In genomic region chr7:28298837-28299625, GRCm38 (mm10) we compare ENCODE assay signal across 8 mouse cellular contexts. TPM values are rescaled to one million over a fixed set of nuclear protein-coding genes. Genes with fewer than 3 reads are reported as not detected.
DNase-seq lines count a peak whose midpoint lies in the region; ATAC-seq and TF ChIP-seq lines count a peak whose summit lies in the region.

No protein-coding gene starts in this region.

- H3K9me3 ChIP-seq in heart, embryonic 11.5 days (replicated peaks; ENCODE audit: control insufficient read depth, low read length), result no peaks in the 10 kb centered on the region
- no peaks in the 10 kb centered on the region for H3K9me3 ChIP-seq in embryonic facial prominence, embryonic 15.5 days (replicated peaks)
- no peaks in the 10 kb centered on the region for H3K9me3 ChIP-seq in intestine, embryonic 14.5 days (ENCODE audit: control insufficient read depth, low read length)
- H3K9me3 ChIP-seq in neural tube, embryonic 12.5 days, result no peaks in the 10 kb centered on the region

- H3K27me3 ChIP-seq in heart, embryonic 11.5 days (ENCODE audit: control insufficient read depth, insufficient read depth, low read length), result peaks cover 67% of the 10 kb centered on the region
- H3K27me3 ChIP-seq in embryonic facial prominence, embryonic 15.5 days, result peaks cover 93% of the 10 kb centered on the region
- H3K27me3 ChIP-seq in intestine, embryonic 14.5 days (replicated peaks; ENCODE audit: control insufficient read depth, insufficient read depth, low read length), result peaks cover 69% of the 10 kb centered on the region
- H3K27me3 ChIP-seq in liver, adult 2 months (ENCODE audit: control insufficient read depth, insufficient read depth, low read length), result peaks cover 14% of the 10 kb centered on the region
- H3K27me3 ChIP-seq in neural tube, embryonic 12.5 days (replicated peaks), result peaks cover 27% of the 10 kb centered on the region

- H3K79me2 ChIP-seq in liver, adult 2 months (ENCODE audit: control insufficient read depth, insufficient read depth, low read length), result no peaks in the 10 kb centered on the region

- H3K9ac ChIP-seq in heart, embryonic 11.5 days (ENCODE audit: low read depth, low read length), result no peak overlapping the region
- no peak overlapping the region for H3K9ac ChIP-seq in embryonic facial prominence, embryonic 15.5 days
- H3K9ac ChIP-seq in intestine, embryonic 14.5 days (ENCODE audit: low read length), result no peak overlapping the region
- no peak overlapping the region for H3K9ac ChIP-seq in liver, adult 2 months (ENCODE audit: low read depth, low read length)
- H3K9ac ChIP-seq in neural tube, embryonic 12.5 days, result peak overlapping the region; percentile 22; the same call in 1 of the 2 replicates

- 29% methylated on average over 43 of the region's 43 CpGs for WGBS in heart, embryonic 11.5 days (ENCODE audit: insufficient replicate concordance)
- 7% methylated on average over 43 of the region's 43 CpGs for WGBS in embryonic facial prominence, embryonic 15.5 days
- 26% methylated on average over 43 of the region's 43 CpGs for WGBS in intestine, embryonic 14.5 days
- WGBS in liver, adult 2 months, result 21% methylated on average over 43 of the region's 43 CpGs
- WGBS in neural tube, embryonic 12.5 days, result 16% methylated on average over 43 of the region's 43 CpGs

- H3K36me3 ChIP-seq in heart, embryonic 11.5 days (ENCODE audit: control insufficient read depth, insufficient read depth, low read length), result no peaks in the 10 kb centered on the region
- H3K36me3 ChIP-seq in embryonic facial prominence, embryonic 15.5 days, result no peaks in the 10 kb centered on the region
- H3K36me3 ChIP-seq in intestine, embryonic 14.5 days (ENCODE audit: control insufficient read depth, insufficient read depth, low read length), result no peaks in the 10 kb centered on the region
- H3K36me3 ChIP-seq in liver, adult 2 months (ENCODE audit: control insufficient read depth, insufficient read depth, low read length), result no peaks in the 10 kb centered on the region
- H3K36me3 ChIP-seq in neural tube, embryonic 12.5 days, result no peaks in the 10 kb centered on the region

- 0 out of 2 replicates have a peak overlapping the region, but pooled peaks have one; percentile 18 for H3K4me2 ChIP-seq in heart, embryonic 11.5 days
- peak overlapping the region; percentile 34 for H3K4me2 ChIP-seq in embryonic facial prominence, embryonic 15.5 days (replicated peaks)
- peak overlapping the region; percentile 22; the same call in 1 of the 2 replicates for H3K4me2 ChIP-seq in intestine, embryonic 14.5 days (ENCODE audit: low read length)
- H3K4me2 ChIP-seq in neural tube, embryonic 12.5 days (replicated peaks), result peak overlapping the region; percentile 72

- TF ChIP-seq CTCF in liver, adult 2 months (IDR thresholded peaks at IDR 0.05; ENCODE audit: low read depth, low read length), result peak; percentile 40

- no peak overlapping the region for H3K4me3 ChIP-seq in heart, embryonic 11.5 days (ENCODE audit: low read depth, low read length)
- H3K4me3 ChIP-seq in embryonic facial prominence, embryonic 15.5 days (replicated peaks), result peak overlapping the region; percentile 15; the same call in 1 of the 2 replicates
- no peak overlapping the region for H3K4me3 ChIP-seq in intestine, embryonic 14.5 days (ENCODE audit: low read depth, low read length)
- no peak overlapping the region for H3K4me3 ChIP-seq in liver, adult 2 months (ENCODE audit: insufficient read depth, low read depth, low read length)
- H3K4me3 ChIP-seq in neural tube, embryonic 12.5 days, result peak overlapping the region; percentile 18; the same call in 1 of the 2 replicates

- no peak for TF ChIP-seq POLR2A in liver, adult 2 months (IDR thresholded peaks at IDR 0.05; ENCODE audit: extremely low read depth, insufficient read depth, low read length)

- H3K4me1 ChIP-seq in heart, embryonic 11.5 days (ENCODE audit: control insufficient read depth, insufficient read depth, low read length), result no peaks in the 10 kb centered on the region
- H3K4me1 ChIP-seq in embryonic facial prominence, embryonic 15.5 days, result peaks cover 25% of the 10 kb centered on the region
- peaks cover 7% of the 10 kb centered on the region for H3K4me1 ChIP-seq in intestine, embryonic 14.5 days (replicated peaks; ENCODE audit: control insufficient read depth, insufficient read depth, low read length)
- no peaks in the 10 kb centered on the region for H3K4me1 ChIP-seq in liver, adult 2 months (ENCODE audit: control insufficient read depth, insufficient read depth, low read length)
- peaks cover 45% of the 10 kb centered on the region for H3K4me1 ChIP-seq in neural tube, embryonic 12.5 days

- H3K27ac ChIP-seq in heart, embryonic 11.5 days (ENCODE audit: low read depth, low read length), result no peak overlapping the region
- no peak overlapping the region for H3K27ac ChIP-seq in embryonic facial prominence, embryonic 15.5 days (replicated peaks)
- no peak overlapping the region for H3K27ac ChIP-seq in intestine, embryonic 14.5 days (ENCODE audit: low read depth)
- no peak overlapping the region for H3K27ac ChIP-seq in liver, adult 2 months (replicated peaks; ENCODE audit: insufficient read depth, low read depth, low read length)
- H3K27ac ChIP-seq in neural tube, embryonic 12.5 days, result no peak overlapping the region

- intact Hi-C loops in heart, postnatal 25 days (cut with DNase I), result loop anchor here (2.0 to 10.0 kb wide), 3 partner anchors 87 to 244 kb away; partner anchors contain the start of gene Psmc4

- no peak for DNase-seq in heart, postnatal 25 days (ENCODE audit: low spot score)
- peak; percentile 72 for DNase-seq in adipocyte (ENCODE audit: low spot score)
- DNase-seq in intestine, embryonic 14.5 days (ENCODE audit: low spot score), result peak; percentile 65
- DNase-seq in liver, adult 2 months (ENCODE audit: extremely low read depth, low read depth, low spot score), result peak; percentile 50
- DNase-seq in spleen, adult 12 weeks (ENCODE audit: low spot score), result no peak

- no peak for ATAC-seq in heart, embryonic 11.5 days (replicated peaks; ENCODE audit: insufficient number of reproducible peaks, low FRiP score, low TSS enrichment)
- ATAC-seq in embryonic facial prominence, embryonic 15.5 days (ENCODE audit: insufficient number of reproducible peaks, low FRiP score, low TSS enrichment, low read depth), result 0 out of 2 replicates have a peak, but pooled peaks have one; percentile 25
- ATAC-seq in intestine, embryonic 14.5 days (replicated peaks; ENCODE audit: low FRiP score, low TSS enrichment, low read depth), result no peak
- no peak for ATAC-seq in neural tube, embryonic 12.5 days (ENCODE audit: low FRiP score, low read depth)

RNA-seq across cellular contexts. Expression of gene Dll3, which starts 3.0 kb away (rescaled TPM):
- polyA plus RNA-seq in heart, embryonic 11.5 days (2014; fragmentation: Nextera tagmentation; extraction: Ambion mirVana), result 0.24 and 0.43 TPM in 2 replicates
- total RNA-seq in heart, postnatal 25 days (2021), result not detected
- polyA plus RNA-seq in embryonic facial prominence, embryonic 15.5 days (2015; fragmentation: Nextera tagmentation; extraction: Ambion mirVana), result 2.0 and 2.4 TPM in 2 replicates
- polyA plus RNA-seq in intestine, embryonic 14.5 days (2014; fragmentation: Nextera tagmentation; extraction: Ambion mirVana), result 6.4 and 6.8 TPM in 2 replicates
- not detected in 2 replicates for total RNA-seq in liver, adult 2 months (2014; rRNA removed)
- not detected in 2 replicates for polyA plus RNA-seq in liver, adult 2 months (2012; rRNA removed)
- 80.4 and 82.2 TPM in 2 replicates for polyA plus RNA-seq in neural tube, embryonic 12.5 days (2016; fragmentation: Nextera tagmentation; extraction: Ambion mirVana)

RNA-seq across cellular contexts. Expression of gene Selenov, which starts 8.0 kb away (rescaled TPM):
- not detected in 2 replicates for polyA plus RNA-seq in heart, embryonic 11.5 days (2014; fragmentation: Nextera tagmentation; extraction: Ambion mirVana)
- not detected for total RNA-seq in heart, postnatal 25 days (2021)
- 0.13 and 0.30 TPM in 2 replicates for polyA plus RNA-seq in embryonic facial prominence, embryonic 15.5 days (2015; fragmentation: Nextera tagmentation; extraction: Ambion mirVana)
- 0.28 TPM in 1 of 2 replicates, not detected in the other for polyA plus RNA-seq in intestine, embryonic 14.5 days (2014; fragmentation: Nextera tagmentation; extraction: Ambion mirVana)
- total RNA-seq in liver, adult 2 months (2014; rRNA removed), result not detected in 2 replicates
- not detected in 2 replicates for polyA plus RNA-seq in liver, adult 2 months (2012; rRNA removed)
- 0.68 and 1.1 TPM in 2 replicates for polyA plus RNA-seq in neural tube, embryonic 12.5 days (2016; fragmentation: Nextera tagmentation; extraction: Ambion mirVana)

RNA-seq across cellular contexts. Expression of gene Timm50, which starts 12.8 kb away (rescaled TPM):
- 139 and 141 TPM in 2 replicates for polyA plus RNA-seq in heart, embryonic 11.5 days (2014; fragmentation: Nextera tagmentation; extraction: Ambion mirVana)
- total RNA-seq in heart, postnatal 25 days (2021), result 10 to 100 TPM; 60.5 to 61.7 TPM
- 125 and 128 TPM in 2 replicates for polyA plus RNA-seq in embryonic facial prominence, embryonic 15.5 days (2015; fragmentation: Nextera tagmentation; extraction: Ambion mirVana)
- 183 and 198 TPM in 2 replicates for polyA plus RNA-seq in intestine, embryonic 14.5 days (2014; fragmentation: Nextera tagmentation; extraction: Ambion mirVana)
- total RNA-seq in liver, adult 2 months (2014; rRNA removed), result 22.6 and 24.9 TPM in 2 replicates
- 49.4 and 52.6 TPM in 2 replicates for polyA plus RNA-seq in liver, adult 2 months (2012; rRNA removed)
- polyA plus RNA-seq in neural tube, embryonic 12.5 days (2016; fragmentation: Nextera tagmentation; extraction: Ambion mirVana), result 174 and 180 TPM in 2 replicates

RNA-seq across cellular contexts. Expression of gene Eid2b, which starts 21.5 kb away (rescaled TPM):
- polyA plus RNA-seq in heart, embryonic 11.5 days (2014; fragmentation: Nextera tagmentation; extraction: Ambion mirVana), result 6.3 and 8.1 TPM in 2 replicates
- 10 to 100 TPM; 10.1 to 10.2 TPM for total RNA-seq in heart, postnatal 25 days (2021)
- 13.6 and 15.5 TPM in 2 replicates for polyA plus RNA-seq in embryonic facial prominence, embryonic 15.5 days (2015; fragmentation: Nextera tagmentation; extraction: Ambion mirVana)
- polyA plus RNA-seq in intestine, embryonic 14.5 days (2014; fragmentation: Nextera tagmentation; extraction: Ambion mirVana), result 9.4 and 9.5 TPM in 2 replicates
- 1.9 and 3.0 TPM in 2 replicates for total RNA-seq in liver, adult 2 months (2014; rRNA removed)
- 3.5 and 3.9 TPM in 2 replicates for polyA plus RNA-seq in liver, adult 2 months (2012; rRNA removed)
- 29.8 and 30.7 TPM in 2 replicates for polyA plus RNA-seq in neural tube, embryonic 12.5 days (2016; fragmentation: Nextera tagmentation; extraction: Ambion mirVana)

RNA-seq across cellular contexts. Expression of gene Eid2, which starts 31.4 kb away (rescaled TPM):
- 5.4 TPM in 2 replicates for polyA plus RNA-seq in heart, embryonic 11.5 days (2014; fragmentation: Nextera tagmentation; extraction: Ambion mirVana)
- total RNA-seq in heart, postnatal 25 days (2021), result 10 to 100 TPM; 11.9 to 12.1 TPM
- 3.8 and 5.5 TPM in 2 replicates for polyA plus RNA-seq in embryonic facial prominence, embryonic 15.5 days (2015; fragmentation: Nextera tagmentation; extraction: Ambion mirVana)
- 3.2 and 3.3 TPM in 2 replicates for polyA plus RNA-seq in intestine, embryonic 14.5 days (2014; fragmentation: Nextera tagmentation; extraction: Ambion mirVana)
- 0.28 and 0.47 TPM in 2 replicates for total RNA-seq in liver, adult 2 months (2014; rRNA removed)
- polyA plus RNA-seq in liver, adult 2 months (2012; rRNA removed), result 0.35 and 0.50 TPM in 2 replicates
- polyA plus RNA-seq in neural tube, embryonic 12.5 days (2016; fragmentation: Nextera tagmentation; extraction: Ambion mirVana), result 27.7 and 31.9 TPM in 2 replicates

Comparison
In these comparisons a context has a peak if more than half of its experiments do, and no peak if none do; other contexts are left out.
1. H3K4me2 ChIP-seq: peak in every context shown above with its lines; median percentile 72 in neural tube, embryonic 12.5 days; 34 in embryonic facial prominence, embryonic 15.5 days; 22 in intestine, embryonic 14.5 days; 18 in heart, embryonic 11.5 days.
2. H3K4me3 ChIP-seq: peak in embryonic facial prominence, embryonic 15.5 days (single experiment) and neural tube, embryonic 12.5 days (single experiment); none in heart, embryonic 11.5 days (single experiment), intestine, embryonic 14.5 days (single experiment) and liver, adult 2 months (single experiment).
3. DNase-seq: peak in adipocyte (single experiment), intestine, embryonic 14.5 days (single experiment) and liver, adult 2 months (single experiment); none in heart, postnatal 25 days (single experiment) and spleen, adult 12 weeks (single experiment).
4. RNA of gene Dll3, which starts 3.0 kb away (polyA plus RNA-seq): 80.4 to 82.2 TPM in neural tube, embryonic 12.5 days; 6.4 to 6.8 TPM in intestine, embryonic 14.5 days, 2.0 to 2.4 TPM in embryonic facial prominence, embryonic 15.5 days, 0.24 to 0.43 TPM in heart, embryonic 11.5 days and not detected in liver, adult 2 months; every median in the first group is over 10 times any median in the second.